Mouse (Mus musculus): Measurements from ENCODE around the gene Gm20388.

DNA sequence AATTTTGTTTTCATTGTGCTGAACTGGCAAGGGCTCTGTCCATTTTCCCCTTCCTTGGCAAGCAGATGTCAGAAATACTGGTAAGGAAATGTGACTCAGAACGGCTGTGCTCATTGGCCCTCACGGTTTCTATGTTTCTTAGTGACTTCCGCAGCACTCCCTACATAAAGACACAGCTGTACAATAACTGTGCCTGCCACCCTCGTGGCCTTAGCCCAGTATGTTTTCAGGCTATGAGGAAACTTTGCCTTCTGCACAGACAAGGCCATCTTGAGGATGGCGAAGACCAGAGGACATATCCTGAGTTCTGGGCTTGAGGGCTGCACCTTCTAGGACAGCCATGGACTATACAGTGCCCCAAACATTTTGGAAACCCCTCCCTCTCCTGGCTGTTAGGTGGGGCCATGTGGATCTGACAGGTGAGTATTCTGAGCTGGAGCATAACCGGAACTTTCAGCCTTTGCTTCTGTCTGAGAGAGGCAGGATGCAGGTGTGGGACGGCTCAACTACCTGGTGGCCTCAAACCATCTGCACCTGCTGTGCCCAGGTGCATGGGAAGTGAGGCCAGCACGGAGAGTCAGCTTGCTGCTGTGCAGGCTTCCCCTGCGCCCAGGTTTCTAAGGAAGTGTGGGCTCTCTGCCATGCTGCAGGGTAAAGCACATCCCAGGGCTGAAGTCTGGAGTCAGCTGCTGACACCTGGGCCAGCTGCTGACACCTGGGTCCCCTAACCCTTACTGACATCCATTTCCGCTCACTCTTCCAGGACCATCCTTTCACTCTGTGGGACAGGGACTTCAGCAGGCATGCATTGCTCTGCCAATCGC lies 4146.4 kb downstream of the Gm20388 start:
- TF ChIP-seq POLR2A (IDR thresholded peaks at IDR 0.05; ENCODE audit: borderline replicate concordance, extremely low read depth, insufficient read depth, insufficient read length, poor library complexity, severe bottlenecking) (no peak), CTCF (IDR thresholded peaks at IDR 0.05; ENCODE audit: borderline replicate concordance, extremely low read depth, insufficient read depth, insufficient read length) (no peak)

All from brain, embryonic 14.5 days (tissue).